Mouse (Mus musculus) heart, postnatal 0 days (tissue): Measurements from ENCODE around the gene Cd40.

Experiments used
- CTCF ChIP-seq: IDR thresholded peaks from 2 replicates; pipeline ENCODE4 v1.5.1; 2016; ENCODE audit warnings: antibody characterized with exemption, control low read depth, low read depth
- EP300 ChIP-seq: IDR thresholded peaks from 2 replicates; pipeline ENCODE4 v1.6.1; 2016; ENCODE audit warnings: antibody characterized with exemption, low read depth

- TF ChIP-seq EP300 (no peak), CTCF (no peak)
These were observed 65.3 kb downstream of the Cd40 start for GRCm38 (mm10) chr2:165120765-165121164.
